Mouse (Mus musculus): ENCODE measurements around the gene Atox1. TPM values are rescaled to one million over a fixed set of nuclear protein-coding genes. Genes with fewer than 3 reads are reported as not detected.
A peak's percentile ranks its signal among the peaks of the same experiment; 100 is the strongest.

The Atox1 gene
- total RNA-seq, 2 experiments from 2014 or later: 41.3 to 45.4 TPM

DNA sequence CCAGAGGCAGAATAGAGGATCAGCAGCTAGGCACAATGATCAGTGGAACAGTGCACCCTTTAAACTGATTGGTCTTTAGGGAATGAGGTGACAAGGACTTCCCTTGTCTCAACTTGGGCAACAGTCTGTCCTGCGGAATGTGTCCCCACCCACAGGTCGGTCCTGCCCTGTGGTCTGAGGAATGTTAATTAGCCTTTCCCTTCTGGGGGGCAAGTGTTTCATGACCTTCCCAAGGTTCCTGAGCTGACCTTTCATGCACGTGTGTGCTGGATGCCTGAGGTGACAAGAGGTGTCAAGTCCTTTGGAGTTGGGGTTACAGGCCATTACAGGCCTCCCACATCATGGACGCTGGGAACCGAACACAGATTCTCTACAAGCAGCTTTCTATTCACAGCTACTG is 21.3 kb downstream of the Atox1 start:
- no peak for DNase-seq
- intact Hi-C loops (cut with DNase I): no loop called here
- Histone ChIP-seq H3K27ac (no peak overlapping the region), H3K4me3 (no peak overlapping the region)
- no peak for TF ChIP-seq CTCF (IDR thresholded peaks at IDR 0.05)

GRCm38 (mm10) chr11:55438031-55438430 is 23.0 kb downstream of the Atox1 start:
- no peak overlapping the region for H3K4me3 ChIP-seq
- H3K27ac ChIP-seq: peak overlapping the region; percentile 17
- TF ChIP-seq CTCF (IDR thresholded peaks at IDR 0.05): no peak
- intact Hi-C loops (cut with DNase I): no loop called here
- DNase-seq: peak; percentile 62

DNA sequence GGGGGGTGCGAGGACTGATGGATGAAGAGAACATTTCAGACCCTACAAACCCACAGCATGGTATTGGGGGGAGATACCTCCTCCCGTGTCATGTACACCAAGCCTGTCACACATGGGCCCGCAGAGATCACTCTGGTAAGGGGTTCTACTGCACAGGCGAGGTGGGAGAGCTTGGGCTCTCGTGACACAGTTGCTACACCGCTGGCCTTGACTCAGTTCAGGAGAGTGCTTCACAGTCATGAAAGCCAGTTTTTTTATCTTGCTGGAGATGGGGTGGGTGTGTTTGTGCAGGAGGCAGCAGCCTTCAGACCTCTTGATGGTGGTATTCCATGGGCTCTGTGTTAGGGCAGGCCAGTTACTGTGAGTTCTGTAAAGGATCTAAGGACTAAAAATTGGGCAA is 24.9 kb downstream of the Atox1 start:
- H3K27ac ChIP-seq: no peak overlapping the region
- intact Hi-C loops (cut with DNase I): no loop called here
- TF ChIP-seq CTCF (IDR thresholded peaks at IDR 0.05): no peak
- DNase-seq: no peak
- H3K4me3 ChIP-seq: no peak overlapping the region

GRCm38 (mm10) chr11:55432981-55433380 is 28.1 kb downstream of the Atox1 start:
- TF ChIP-seq CTCF (IDR thresholded peaks at IDR 0.05): no peak
- no peak for DNase-seq
- H3K27ac ChIP-seq: peak overlapping the region; percentile 31
- intact Hi-C loops (cut with DNase I): no loop called here
- H3K4me3 ChIP-seq: no peak overlapping the region

GRCm38 (mm10) chr11:55429973-55430372 is 31.1 kb downstream of the Atox1 start:
- no peak for TF ChIP-seq CTCF (IDR thresholded peaks at IDR 0.05)
- H3K27ac ChIP-seq: peak overlapping the region; percentile 24; the same call in 1 of the 2 replicates
- no peak for DNase-seq
- intact Hi-C loops (cut with DNase I): loop anchor here (5.0 kb wide), 1 partner anchor 38 kb away; no protein-coding TSS in a partner anchor
- no peak overlapping the region for H3K4me3 ChIP-seq

- intact Hi-C loops (cut with DNase I): loop anchor here (5.0 kb wide), 1 partner anchor 36 kb away; no protein-coding TSS in a partner anchor
Measured at GRCm38 (mm10) chr11:55428186-55429012, 32.6 kb downstream of the Atox1 start.

DNA sequence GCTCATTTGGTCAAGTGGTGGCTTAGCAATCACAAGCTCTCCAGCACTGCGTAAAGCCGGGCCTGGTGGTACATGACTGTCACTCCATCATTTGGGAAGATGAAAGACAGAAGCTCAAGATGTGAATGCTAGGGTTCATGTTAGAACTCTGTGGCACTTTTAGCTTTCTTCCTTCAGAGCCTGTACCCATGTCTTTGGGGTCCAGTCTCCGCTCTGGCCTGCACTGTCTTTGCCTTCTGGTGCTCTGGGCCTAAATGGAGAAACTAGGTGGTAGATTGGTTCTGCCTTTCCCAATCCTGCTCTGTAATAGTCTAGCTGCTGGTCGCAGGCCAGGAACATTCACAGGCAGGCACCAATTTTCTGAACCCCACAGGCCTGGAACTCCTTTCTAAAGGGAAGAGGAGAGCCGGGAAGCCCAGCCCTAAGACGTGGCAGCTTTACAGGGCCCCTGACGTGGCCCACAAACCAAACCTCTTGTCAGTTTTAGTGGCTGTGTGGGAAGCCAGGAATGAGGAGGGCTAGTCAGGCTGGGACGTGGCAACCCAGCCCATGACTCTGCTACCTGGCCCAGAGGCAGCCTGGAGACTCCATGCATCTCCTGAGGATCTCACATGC is 36.2 kb downstream of the Atox1 start:
- intact Hi-C loops (cut with DNase I): loop anchor here (5.0 kb wide), 1 partner anchor 33 kb away; no protein-coding TSS in a partner anchor
- Histone ChIP-seq H3K27ac (peak overlapping the region; percentile 71), H3K4me3 (no peak overlapping the region)
- no peak for TF ChIP-seq CTCF (IDR thresholded peaks at IDR 0.05)
- DNase-seq: peak; percentile 69

More at GRCm38 (mm10) chr11:55428186-55429012, 32.6 kb downstream of the Atox1 start:
- Histone ChIP-seq H3K4me3 (peak overlapping the region; percentile 15; the same call in 1 of the 2 replicates), H3K27ac (peak overlapping the region; percentile 88)
- TF ChIP-seq CTCF (IDR thresholded peaks at IDR 0.05): no peak
- DNase-seq: peak; percentile 94

GRCm38 (mm10) chr11:55423756-55424155 is 37.3 kb downstream of the Atox1 start:
- Histone ChIP-seq H3K4me3 (no peak overlapping the region), H3K27ac (peak overlapping the region; percentile 71)
- intact Hi-C loops (cut with DNase I): no loop called here
- no peak for TF ChIP-seq CTCF (IDR thresholded peaks at IDR 0.05)
- peak; percentile 81 for DNase-seq

GRCm38 (mm10) chr11:55422978-55423377 is 38.1 kb downstream of the Atox1 start, which contains the start of gene Sparc:
Gene Sparc, minus strand, starts transcription at chr11:55423183.
- intact Hi-C loops (cut with DNase I): no loop called here
- no peak for DNase-seq
- peak within 1 kb of the TSS; percentile 71 for H3K27ac ChIP-seq
- no peak for TF ChIP-seq CTCF (IDR thresholded peaks at IDR 0.05)
- H3K4me3 ChIP-seq: no peak within 1 kb of the TSS

DNA sequence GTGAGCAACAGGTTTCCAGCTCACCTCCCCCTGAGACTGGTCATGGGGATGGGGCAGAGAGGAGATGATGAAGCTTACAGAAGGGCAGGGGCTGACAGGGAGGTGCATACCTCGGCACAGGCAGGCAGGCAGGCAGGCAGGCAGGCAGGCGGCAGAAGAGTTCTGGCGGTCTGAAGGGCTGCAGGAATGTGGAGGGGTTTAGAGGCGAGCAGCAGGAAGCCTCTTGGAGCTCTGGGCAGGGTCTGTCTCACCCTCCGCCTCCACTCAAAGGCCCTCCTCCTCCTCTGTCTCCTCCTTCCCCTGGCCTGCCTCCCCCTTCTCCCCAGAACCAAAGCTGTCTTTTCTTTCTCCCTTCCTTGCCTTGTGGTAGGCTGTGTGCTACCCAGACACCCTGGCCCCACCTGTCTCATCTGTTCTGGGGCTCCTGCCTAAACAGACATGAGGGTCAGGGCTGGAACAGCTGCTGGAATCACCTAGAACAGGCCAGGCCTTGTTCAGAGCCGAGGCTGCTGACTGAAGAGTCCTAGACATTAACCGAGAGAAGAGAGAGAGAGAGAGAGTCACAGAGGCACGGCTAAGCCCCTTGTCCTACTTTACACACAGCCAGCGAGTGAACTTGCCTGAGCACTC is 41.2 kb downstream of the Atox1 start:
- TF ChIP-seq CTCF (IDR thresholded peaks at IDR 0.05): no peak
- peak overlapping the region; percentile 97 for H3K27ac ChIP-seq
- peak overlapping the region; percentile 81 for H3K4me3 ChIP-seq

GRCm38 (mm10) chr11:55419296-55419677 is 41.8 kb downstream of the Atox1 start:
- intact Hi-C loops (cut with DNase I): no loop called here
- DNase-seq: peak; percentile 88
- Histone ChIP-seq H3K4me3 (peak overlapping the region; percentile 81), H3K27ac (peak overlapping the region; percentile 97)
- TF ChIP-seq CTCF (IDR thresholded peaks at IDR 0.05): no peak

More for the DNA sequence above, 41.2 kb downstream of the Atox1 start:
- DNase-seq: peak; percentile 87
- intact Hi-C loops (cut with DNase I): no loop called here

- no peak for TF ChIP-seq CTCF (IDR thresholded peaks at IDR 0.05)
- Histone ChIP-seq H3K27ac (peak overlapping the region; percentile 97), H3K4me3 (peak overlapping the region; percentile 81)
- no peak for DNase-seq
- intact Hi-C loops (cut with DNase I): no loop called here
Measured at GRCm38 (mm10) chr11:55418704-55419061, 42.4 kb downstream of the Atox1 start.
